Mouse (Mus musculus) mouse trophoblast stem cell (cell line): Measurements from ENCODE around the gene St6galnac3.
"Not testable (repeated sequence)": the region's sequence is repeated elsewhere in the genome, so short reads cannot be mapped to it uniquely, and the experiment has no call there.

ENCODE experiments used
- in situ Hi-C, 2 experiments: fragments of 300-500 bp; cut with MseI, MboI; formaldehyde crosslinking; loops; 2 replicates in 1 of 2; 3 replicates in 1 of 2; pipeline ENCODE4 v1.15.1; 2025

St6galnac3 gene

GRCm38 (mm10) chr3:153414132-153414531, 310.8 kb downstream of the St6galnac3 start:
- in situ Hi-C loops = no loop called here

- in situ Hi-C loops = no loop called here
These were observed 315.7 kb downstream of the St6galnac3 start for GRCm38 (mm10) chr3:153409286-153409685.

- in situ Hi-C loops = no loop called here
These were observed 316.6 kb downstream of the St6galnac3 start for GRCm38 (mm10) chr3:153408361-153408760.

- in situ Hi-C loops = no loop called here
These were observed 317.3 kb downstream of the St6galnac3 start for GRCm38 (mm10) chr3:153407698-153408097.

DNA sequence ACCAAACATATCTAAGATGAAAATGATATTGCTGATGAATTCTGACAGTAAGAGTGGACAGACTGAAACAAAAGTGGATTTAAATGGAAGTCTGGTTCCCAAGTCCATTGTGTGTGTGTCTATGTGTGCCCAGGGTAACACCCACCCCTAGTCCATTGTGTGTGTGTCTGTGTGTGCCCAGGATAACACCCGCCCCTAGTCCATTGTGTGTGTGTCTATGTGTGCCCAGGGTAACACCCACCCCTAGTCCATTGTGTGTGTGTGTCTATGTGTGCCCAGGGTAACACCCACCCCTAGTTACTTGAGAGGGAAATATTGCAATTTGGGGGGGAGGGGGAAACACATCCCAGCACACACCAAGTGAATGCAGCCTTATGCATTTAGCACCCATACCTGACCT, 318.1 kb downstream of the St6galnac3 start:
- in situ Hi-C loops = no loop called here

- in situ Hi-C loops = no loop called here
These were observed 318.8 kb downstream of the St6galnac3 start for GRCm38 (mm10) chr3:153406220-153406619.

DNA sequence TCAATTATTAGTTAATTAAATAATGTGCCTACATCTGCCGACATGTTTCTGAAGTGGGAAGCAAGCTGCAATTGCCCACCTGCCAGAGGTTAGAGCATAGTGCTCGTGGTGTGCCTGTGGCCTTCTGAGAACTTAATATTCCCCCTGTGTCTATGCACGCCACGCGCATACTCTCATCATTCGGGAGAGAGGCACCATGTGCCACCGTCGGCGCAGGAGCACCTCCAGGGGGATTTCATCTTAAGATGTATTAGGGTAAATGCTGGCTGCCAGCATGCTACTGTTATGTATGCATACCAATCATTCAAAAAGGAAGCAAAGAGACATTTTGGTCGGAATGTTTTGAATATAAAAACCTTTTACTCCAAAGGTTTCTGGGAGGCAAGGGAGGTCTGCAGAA, 319.3 kb downstream of the St6galnac3 start:
- in situ Hi-C loops = no loop called here

- in situ Hi-C loops = no loop called here
These were observed 324.7 kb downstream of the St6galnac3 start for GRCm38 (mm10) chr3:153400259-153400658.

GRCm38 (mm10) chr3:153399574-153399973, 325.4 kb downstream of the St6galnac3 start:
- in situ Hi-C loops = no loop called here

DNA sequence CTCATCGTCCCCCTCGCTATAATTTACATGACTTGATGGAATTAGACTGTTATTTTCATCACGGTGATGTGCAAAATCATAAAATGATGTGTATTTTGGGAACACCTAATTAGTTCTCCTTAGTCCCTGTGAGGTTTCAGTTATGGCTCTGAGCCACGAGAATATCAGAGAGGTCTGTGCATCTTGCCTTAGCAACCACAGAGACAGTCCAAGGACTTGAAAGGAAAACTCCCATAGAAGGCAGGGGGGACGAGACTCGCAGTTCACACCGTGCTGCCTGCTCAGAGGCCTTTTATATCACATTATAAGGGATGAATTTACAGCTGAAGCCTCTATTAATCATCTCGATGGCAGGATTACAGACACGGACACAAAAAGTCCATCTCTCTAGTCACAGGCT, 327.2 kb downstream of the St6galnac3 start:
- in situ Hi-C loops = no loop called here

DNA sequence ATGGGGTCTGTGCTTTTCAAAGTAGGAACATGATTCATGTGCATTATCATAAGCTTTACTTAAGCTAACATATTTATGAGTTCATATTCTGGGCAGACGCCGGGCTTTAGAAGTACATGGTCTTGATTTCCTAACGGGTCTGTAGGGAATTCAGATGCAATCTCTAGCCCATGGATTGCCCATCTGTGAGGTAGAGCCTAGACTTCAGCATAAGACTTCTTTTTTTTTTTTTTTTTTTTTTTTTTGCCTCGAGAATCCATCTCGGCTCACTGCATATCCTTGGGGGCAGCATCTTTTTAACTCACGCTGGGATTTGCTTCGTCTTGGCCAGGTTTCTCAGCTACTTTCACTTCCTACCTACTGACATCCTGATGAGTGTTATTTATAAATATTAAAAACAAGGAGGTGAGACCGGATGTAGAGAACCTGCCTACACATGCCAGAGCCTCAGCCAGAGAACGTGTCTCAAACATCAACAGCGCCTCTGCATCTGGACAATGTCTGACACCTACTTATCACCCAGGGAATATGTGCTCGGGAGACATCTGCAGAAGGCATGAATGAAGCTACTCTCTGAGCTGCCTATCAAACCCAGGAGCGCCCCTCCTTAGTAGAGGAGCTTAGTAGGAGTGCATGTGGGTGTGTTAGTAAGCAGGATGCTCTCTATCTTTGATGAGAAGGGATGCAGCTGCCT, 328.5 kb downstream of the St6galnac3 start:
- in situ Hi-C loops = no loop called here

DNA sequence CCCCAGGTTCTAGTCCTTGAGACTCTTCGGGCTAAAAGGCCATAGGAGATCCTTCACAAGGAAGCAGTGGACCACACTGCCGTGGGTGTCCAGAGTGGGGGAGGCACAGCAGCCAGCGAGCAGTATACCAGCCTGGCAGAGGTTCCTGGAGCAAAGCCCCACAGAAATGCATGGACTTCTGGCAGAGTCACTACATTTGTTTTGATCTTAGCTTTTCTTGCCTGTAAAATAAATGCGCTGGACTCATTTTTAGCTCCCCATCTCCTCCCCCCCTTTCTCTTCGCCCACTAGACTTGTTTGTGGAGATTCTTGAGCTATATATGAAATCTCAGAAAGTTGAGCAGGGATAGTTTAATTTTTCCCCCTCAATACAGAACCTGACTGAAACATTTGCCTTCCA, 329.6 kb downstream of the St6galnac3 start:
- in situ Hi-C loops = no loop called here

DNA sequence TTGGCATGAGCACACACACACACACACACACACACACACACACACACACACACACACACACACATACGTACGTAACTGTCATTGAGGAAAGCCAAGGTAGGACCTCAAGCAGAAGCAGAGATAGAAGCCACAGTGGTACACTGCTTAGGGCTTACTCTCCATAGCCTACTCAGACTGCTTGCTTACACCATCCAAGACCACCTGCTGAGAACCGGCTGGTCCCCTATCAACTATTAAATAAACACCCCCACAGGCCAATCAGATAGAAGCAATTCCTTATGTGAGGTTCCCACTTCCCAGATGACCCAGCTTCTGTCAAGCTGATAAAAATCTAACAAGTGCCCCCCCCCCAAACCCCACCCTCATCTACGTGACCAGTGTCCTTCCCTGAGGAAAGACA, 330.2 kb downstream of the St6galnac3 start:
- in situ Hi-C loops = no loop called here

DNA sequence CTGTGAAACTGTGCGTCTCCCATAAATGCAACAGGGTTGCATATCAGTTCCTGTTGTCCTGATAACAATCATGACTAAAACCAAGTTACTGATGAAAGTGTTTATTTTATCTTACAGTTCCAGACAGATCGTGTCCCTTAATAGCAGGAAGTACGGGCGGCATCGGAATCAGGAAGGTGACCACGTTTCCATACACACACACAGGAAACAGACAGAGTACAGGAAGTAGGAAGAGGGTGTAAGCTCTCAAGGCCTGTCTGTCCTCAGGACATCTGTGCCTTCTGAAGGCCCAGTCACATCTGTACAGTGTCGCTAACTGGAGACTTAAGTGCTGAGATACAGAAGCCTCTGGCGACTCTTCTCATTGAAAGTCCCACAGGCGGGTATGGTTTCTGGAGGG, 330.8 kb downstream of the St6galnac3 start:
- in situ Hi-C loops = no loop called here

DNA sequence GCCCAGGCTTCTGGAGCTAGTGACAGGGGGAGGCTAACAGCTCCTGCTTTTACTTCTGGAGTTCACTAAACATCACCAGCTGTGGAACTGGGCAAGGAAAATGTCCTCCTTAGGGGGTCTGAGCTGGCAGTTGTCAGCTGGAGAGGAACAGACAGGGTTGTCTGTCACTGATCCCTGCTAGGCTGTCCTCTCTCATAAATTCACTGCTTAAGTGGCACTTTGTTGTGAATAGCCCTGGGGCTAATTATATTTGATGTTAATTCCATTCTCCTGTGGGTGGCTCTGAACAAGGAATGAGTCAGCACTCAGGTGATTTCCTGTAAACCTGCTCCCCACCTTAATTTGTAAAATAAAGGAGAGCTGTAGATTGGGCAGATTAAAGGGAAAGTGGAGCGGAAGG, 333.5 kb downstream of the St6galnac3 start:
- in situ Hi-C loops = not testable (repeated sequence)

GRCm38 (mm10) chr3:153384651-153385050, 340.3 kb downstream of the St6galnac3 start:
- in situ Hi-C loops = not testable (repeated sequence)

DNA sequence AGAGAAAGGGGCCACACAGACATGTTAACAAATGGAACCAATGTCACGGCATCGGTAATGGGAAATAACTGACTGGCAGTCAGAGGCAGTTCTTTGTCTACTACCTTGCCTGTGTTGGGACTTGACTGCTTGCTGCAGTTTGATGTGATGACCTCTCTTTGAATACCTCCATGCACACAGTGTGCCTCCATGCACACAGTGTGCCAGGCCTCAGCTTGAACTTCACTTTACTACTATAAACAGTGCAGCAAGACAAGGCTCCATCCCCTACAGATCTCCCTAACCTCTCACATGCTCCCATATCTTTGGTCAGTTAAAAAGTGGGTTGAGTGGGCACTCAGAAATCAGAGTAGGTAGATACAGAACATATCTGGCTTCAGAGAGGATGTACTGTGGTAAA, 341.3 kb downstream of the St6galnac3 start:
- in situ Hi-C loops = no loop called here

GRCm38 (mm10) chr3:153365057-153365755, 359.8 kb downstream of the St6galnac3 start:
- in situ Hi-C loops = no loop called here

DNA sequence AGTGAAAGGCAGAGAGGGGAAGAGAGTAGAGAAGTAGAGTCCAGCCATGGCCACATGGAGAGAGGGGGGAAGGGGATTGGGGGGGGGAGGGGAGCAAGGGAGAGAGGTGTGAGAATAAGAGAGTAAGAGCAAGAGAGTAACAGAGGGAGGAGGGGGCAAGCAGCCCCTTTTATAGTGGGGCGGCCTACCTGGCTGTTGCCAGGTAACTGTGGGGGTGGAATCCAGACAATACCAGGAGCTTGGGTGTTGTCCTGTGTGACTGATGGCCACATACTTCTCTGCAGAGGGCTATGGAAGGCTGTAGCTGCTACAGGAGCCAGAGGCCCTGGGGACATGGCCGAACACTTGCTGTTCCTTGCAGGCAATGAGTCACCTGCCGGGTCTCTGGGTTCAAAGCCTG, 360.6 kb downstream of the St6galnac3 start:
- in situ Hi-C loops = no loop called here

DNA sequence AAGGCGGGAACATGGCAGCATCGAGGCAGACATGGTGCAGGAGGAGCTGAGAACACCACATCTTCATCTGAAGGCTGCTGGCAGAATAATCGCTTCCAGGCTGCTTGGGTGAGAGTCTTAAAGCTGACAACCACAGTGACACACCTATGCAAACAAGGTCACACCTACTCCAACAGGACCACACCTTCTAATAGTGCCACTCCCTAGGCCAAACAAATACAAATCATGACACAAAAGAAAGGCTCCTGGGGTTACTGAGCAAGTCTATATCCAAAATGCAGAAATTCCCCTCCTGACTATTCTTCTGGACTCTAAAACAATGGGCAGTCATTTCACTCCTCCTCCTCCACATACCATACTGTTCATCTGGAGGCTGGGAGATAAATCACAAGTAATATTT, 365.0 kb downstream of the St6galnac3 start:
- in situ Hi-C loops = no loop called here

DNA sequence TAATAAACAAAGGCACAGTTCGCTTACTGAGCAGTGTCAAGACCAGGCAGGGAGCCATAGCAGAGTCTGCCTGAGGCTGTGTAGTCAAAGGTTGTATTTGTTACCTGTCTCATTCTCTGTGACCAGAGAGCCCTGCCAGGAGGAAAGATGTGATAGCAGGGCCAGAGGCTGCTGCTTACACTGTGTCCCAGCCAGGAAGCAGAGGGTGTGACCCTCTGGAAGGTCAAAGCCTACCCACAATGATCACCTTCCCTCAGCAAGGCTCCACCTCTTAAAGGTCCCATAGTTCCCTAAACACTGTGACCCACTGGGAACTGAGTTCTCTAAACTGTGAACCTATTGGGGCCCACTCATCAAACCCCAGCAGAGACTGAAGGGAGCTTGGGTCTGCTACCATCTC, 368.9 kb downstream of the St6galnac3 start:
- in situ Hi-C loops = no loop called here

- in situ Hi-C loops = no loop called here
These were observed 370.0 kb downstream of the St6galnac3 start for GRCm38 (mm10) chr3:153354988-153355297.

DNA sequence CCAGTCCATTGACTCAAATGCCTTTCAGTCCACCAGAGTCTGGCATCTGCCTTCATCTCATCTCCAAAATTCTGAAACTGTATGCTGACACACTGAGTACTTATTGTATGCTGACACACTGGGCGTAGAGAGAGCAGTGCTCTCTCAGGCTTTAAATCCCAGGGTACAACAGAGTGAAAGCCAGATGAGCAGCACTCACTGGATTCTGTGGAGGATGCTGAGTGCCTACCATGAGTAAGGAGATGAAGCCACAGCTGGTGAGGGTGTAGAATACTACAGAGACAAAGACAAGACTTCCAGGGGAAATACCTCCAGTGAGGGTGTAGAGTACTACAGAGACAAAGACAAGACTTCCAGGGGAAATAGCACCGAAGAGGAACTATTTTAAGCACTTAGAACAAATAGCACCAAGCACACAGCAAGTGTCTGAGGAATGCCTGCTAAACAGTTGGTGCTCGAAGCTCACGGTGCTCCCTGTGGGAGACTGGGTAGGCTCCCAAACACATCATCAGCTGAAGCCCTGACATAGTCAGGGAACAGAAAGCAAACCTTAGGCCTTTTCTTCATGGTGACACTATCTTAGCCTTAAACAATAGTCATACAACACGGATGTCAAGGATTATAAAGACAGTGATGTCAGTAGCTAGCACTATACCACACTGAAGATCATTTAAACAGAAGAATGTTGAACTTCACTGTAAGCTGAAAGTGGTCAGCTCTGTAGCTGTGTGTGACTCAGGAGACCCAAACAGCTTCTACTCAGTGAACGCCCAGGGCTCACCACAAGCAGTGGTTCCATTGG, 370.6 kb downstream of the St6galnac3 start:
- in situ Hi-C loops = no loop called here
